Mouse (Mus musculus): ENCODE results near the gene Smyd4. TPM values are rescaled to one million over a fixed set of nuclear protein-coding genes. Genes with fewer than 3 reads are reported as not detected.

The Smyd4 gene
- 10.7 and 12.1 TPM in 2 replicates for polyA plus RNA-seq (2014; fragmentation: Nextera tagmentation; extraction: Ambion mirVana)

DNA sequence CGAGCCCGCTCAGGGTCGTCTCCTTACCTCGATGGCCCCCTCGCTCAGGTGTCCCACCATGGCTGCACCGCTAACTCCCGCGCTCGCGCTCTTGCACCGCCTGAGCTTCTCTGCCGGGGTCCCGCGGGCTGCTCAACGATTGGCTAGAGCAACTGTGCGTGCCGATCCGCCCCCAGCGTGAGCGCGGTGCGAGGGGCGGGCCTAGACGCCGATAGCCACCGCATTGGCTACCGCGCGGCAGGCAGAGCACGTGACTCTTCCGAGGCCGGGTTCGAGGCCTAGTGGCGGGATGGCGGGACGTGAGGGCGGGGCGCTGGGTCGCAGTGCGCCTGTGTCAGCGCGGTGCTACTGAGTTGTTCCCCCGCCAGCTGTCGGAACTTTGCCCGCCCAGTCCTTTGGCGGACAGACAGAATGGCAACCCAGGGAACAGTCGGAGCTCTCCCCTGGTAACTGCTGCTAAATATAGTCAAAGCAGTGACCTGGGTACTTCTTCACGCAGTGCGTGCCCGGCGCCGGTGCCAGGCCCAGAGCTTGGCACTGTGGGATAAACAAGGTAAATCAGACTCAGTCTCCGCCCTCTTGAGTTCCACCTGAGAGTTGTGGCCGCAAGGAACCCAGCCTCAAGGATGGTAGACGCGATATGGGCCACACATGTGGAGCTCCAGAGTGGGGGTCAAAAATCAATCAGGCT lies at the start of gene Smyd4, which contains the start of gene Rpa1:
Smyd4 (plus strand) TSS at position 235 of the 691 bp plus-strand sequence.
Rpa1 (minus strand) TSS at position 126 of the 691 bp plus-strand sequence.
- Histone ChIP-seq H3K9me3 (replicated peaks; ENCODE audit: control insufficient read depth, low read length) (no peaks in the 10 kb centered on the region), H3K4me1 (ENCODE audit: control insufficient read depth, insufficient read depth, low read length) (peaks cover 7% of the 10 kb centered on the region), H3K36me3 (ENCODE audit: control insufficient read depth, insufficient read depth, low read length) (no peaks in the 10 kb centered on the region), H3K27ac (ENCODE audit: low read depth, low read length) (no peak within 1 kb of the TSS), H3K9ac (ENCODE audit: low read length) (peak within 1 kb of the TSS; percentile 80), H3K4me2 (ENCODE audit: low read length) (peak within 1 kb of the TSS; percentile 88), H3K4me3 (ENCODE audit: low read depth, low read length) (peak within 1 kb of the TSS; percentile 63), H3K27me3 (replicated peaks; ENCODE audit: control insufficient read depth, insufficient read depth, low read length) (no peaks in the 10 kb centered on the region)
- ATAC-seq (peak; percentile 100), DNase-seq (ENCODE audit: low spot score) (peak; percentile 98)
- WGBS: under 1% methylated on average over 56 of the region's 56 CpGs

- H3K9ac ChIP-seq (ENCODE audit: low read length): no peak overlapping the region
- no peak overlapping the region for H3K4me2 ChIP-seq (ENCODE audit: low read length)
- DNase-seq (ENCODE audit: low spot score) (no peak), ATAC-seq (no peak)
- H3K36me3 ChIP-seq (ENCODE audit: control insufficient read depth, insufficient read depth, low read length): peaks cover 36% of the 10 kb centered on the region
- H3K4me1 ChIP-seq (ENCODE audit: control insufficient read depth, insufficient read depth, low read length): peaks cover 15% of the 10 kb centered on the region
- no peaks in the 10 kb centered on the region for H3K9me3 ChIP-seq (replicated peaks; ENCODE audit: control insufficient read depth, low read length)
- no peak overlapping the region for H3K4me3 ChIP-seq (ENCODE audit: low read depth, low read length)
- no peak overlapping the region for H3K27ac ChIP-seq (ENCODE audit: low read depth, low read length)
- 71% methylated on average over 11 of the region's 11 CpGs for WGBS
- no peaks in the 10 kb centered on the region for H3K27me3 ChIP-seq (replicated peaks; ENCODE audit: control insufficient read depth, insufficient read depth, low read length)
These were observed 49.7 kb upstream of the Smyd4 start for GRCm38 (mm10) chr11:75298491-75298890.

- Histone ChIP-seq H3K9ac (ENCODE audit: low read length) (no peak overlapping the region), H3K27me3 (replicated peaks; ENCODE audit: control insufficient read depth, insufficient read depth, low read length) (no peaks in the 10 kb centered on the region), H3K4me1 (ENCODE audit: control insufficient read depth, insufficient read depth, low read length) (peaks cover 3% of the 10 kb centered on the region), H3K4me3 (ENCODE audit: low read depth, low read length) (no peak overlapping the region), H3K36me3 (ENCODE audit: control insufficient read depth, insufficient read depth, low read length) (peaks cover 41% of the 10 kb centered on the region), H3K9me3 (replicated peaks; ENCODE audit: control insufficient read depth, low read length) (no peaks in the 10 kb centered on the region), H3K27ac (ENCODE audit: low read depth, low read length) (no peak overlapping the region), H3K4me2 (ENCODE audit: low read length) (no peak overlapping the region)
- ATAC-seq: no peak
- DNase-seq (ENCODE audit: low spot score): peak; percentile 35
- 48% methylated on average over 10 of the region's 10 CpGs for WGBS
These were observed 48.4 kb upstream of the Smyd4 start for GRCm38 (mm10) chr11:75299786-75300185.

DNA sequence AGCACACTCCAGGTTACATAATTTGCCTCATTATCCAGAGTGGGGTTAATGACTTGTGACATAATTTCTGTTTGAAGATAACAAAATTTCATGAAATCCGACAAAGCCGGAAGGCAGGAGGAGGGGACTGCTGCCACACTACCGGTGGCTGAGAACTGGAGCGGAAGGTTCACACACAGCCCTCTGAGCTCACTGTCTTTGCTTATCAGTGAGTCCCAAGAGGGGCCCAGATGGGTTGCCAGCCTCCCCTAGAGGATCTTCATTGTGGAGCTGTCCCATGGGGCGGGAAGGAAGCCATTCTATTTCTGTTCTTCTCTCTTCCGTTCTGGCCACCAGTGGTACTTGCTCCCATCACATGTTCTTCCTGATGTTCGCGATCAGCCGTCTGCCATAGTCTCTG lies 47.3 kb upstream of the Smyd4 start:
- H3K9ac ChIP-seq (ENCODE audit: low read length): no peak overlapping the region
- H3K36me3 ChIP-seq (ENCODE audit: control insufficient read depth, insufficient read depth, low read length): peaks cover 51% of the 10 kb centered on the region
- no peak for ATAC-seq
- H3K9me3 ChIP-seq (replicated peaks; ENCODE audit: control insufficient read depth, low read length): no peaks in the 10 kb centered on the region
- DNase-seq (ENCODE audit: low spot score): no peak
- H3K4me3 ChIP-seq (ENCODE audit: low read depth, low read length): no peak overlapping the region
- no peaks in the 10 kb centered on the region for H3K4me1 ChIP-seq (ENCODE audit: control insufficient read depth, insufficient read depth, low read length)
- H3K27me3 ChIP-seq (replicated peaks; ENCODE audit: control insufficient read depth, insufficient read depth, low read length): no peaks in the 10 kb centered on the region
- no peak overlapping the region for H3K4me2 ChIP-seq (ENCODE audit: low read length)
- WGBS: 85% methylated on average over 9 of the region's 9 CpGs
- no peak overlapping the region for H3K27ac ChIP-seq (ENCODE audit: low read depth, low read length)

- no peak overlapping the region for H3K4me2 ChIP-seq (ENCODE audit: low read length)
- no peaks in the 10 kb centered on the region for H3K27me3 ChIP-seq (replicated peaks; ENCODE audit: control insufficient read depth, insufficient read depth, low read length)
- 88% methylated on average over 9 of the region's 9 CpGs for WGBS
- ATAC-seq (no peak), DNase-seq (ENCODE audit: low spot score) (no peak)
- H3K36me3 ChIP-seq (ENCODE audit: control insufficient read depth, insufficient read depth, low read length): peaks cover 81% of the 10 kb centered on the region
- no peak overlapping the region for H3K4me3 ChIP-seq (ENCODE audit: low read depth, low read length)
- no peak overlapping the region for H3K27ac ChIP-seq (ENCODE audit: low read depth, low read length)
- no peaks in the 10 kb centered on the region for H3K4me1 ChIP-seq (ENCODE audit: control insufficient read depth, insufficient read depth, low read length)
- no peaks in the 10 kb centered on the region for H3K9me3 ChIP-seq (replicated peaks; ENCODE audit: control insufficient read depth, low read length)
- H3K9ac ChIP-seq (ENCODE audit: low read length): no peak overlapping the region
These were observed 43.4 kb upstream of the Smyd4 start for GRCm38 (mm10) chr11:75304797-75305196.

DNA sequence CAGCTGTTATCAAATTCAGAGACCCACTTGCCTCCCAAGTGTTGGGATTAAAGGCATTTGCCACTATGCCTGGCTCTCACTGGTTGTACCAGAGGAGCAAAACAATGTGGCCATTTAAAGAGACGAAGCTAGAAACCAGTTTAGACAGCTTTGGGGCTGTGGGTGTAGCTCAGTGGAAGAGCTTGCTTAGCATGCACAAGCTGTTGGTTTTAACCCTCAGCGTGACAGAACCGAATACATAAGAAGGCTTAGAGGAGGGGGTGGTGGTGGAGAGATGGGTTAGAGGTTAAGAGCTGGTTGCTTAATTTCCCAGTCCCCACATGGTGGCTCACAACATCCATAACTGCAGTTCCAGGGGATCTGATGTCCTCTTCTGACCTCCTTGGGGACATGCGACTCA lies 39.6 kb upstream of the Smyd4 start:
- Histone ChIP-seq H3K4me2 (ENCODE audit: low read length) (no peak overlapping the region), H3K27ac (ENCODE audit: low read depth, low read length) (no peak overlapping the region), H3K36me3 (ENCODE audit: control insufficient read depth, insufficient read depth, low read length) (peaks cover 80% of the 10 kb centered on the region), H3K4me1 (ENCODE audit: control insufficient read depth, insufficient read depth, low read length) (no peaks in the 10 kb centered on the region), H3K4me3 (ENCODE audit: low read depth, low read length) (no peak overlapping the region), H3K9ac (ENCODE audit: low read length) (no peak overlapping the region), H3K9me3 (replicated peaks; ENCODE audit: control insufficient read depth, low read length) (no peaks in the 10 kb centered on the region), H3K27me3 (replicated peaks; ENCODE audit: control insufficient read depth, insufficient read depth, low read length) (no peaks in the 10 kb centered on the region)
- 82% methylated on average over 4 of the region's 4 CpGs for WGBS
- DNase-seq (ENCODE audit: low spot score): no peak
- no peak for ATAC-seq

GRCm38 (mm10) chr11:75310813-75311212 lies 37.4 kb upstream of the Smyd4 start:
- DNase-seq (ENCODE audit: low spot score): no peak
- Histone ChIP-seq H3K27ac (ENCODE audit: low read depth, low read length) (no peak overlapping the region), H3K27me3 (replicated peaks; ENCODE audit: control insufficient read depth, insufficient read depth, low read length) (no peaks in the 10 kb centered on the region), H3K9ac (ENCODE audit: low read length) (no peak overlapping the region), H3K4me3 (ENCODE audit: low read depth, low read length) (no peak overlapping the region), H3K9me3 (replicated peaks; ENCODE audit: control insufficient read depth, low read length) (no peaks in the 10 kb centered on the region), H3K4me1 (ENCODE audit: control insufficient read depth, insufficient read depth, low read length) (no peaks in the 10 kb centered on the region), H3K4me2 (ENCODE audit: low read length) (no peak overlapping the region), H3K36me3 (ENCODE audit: control insufficient read depth, insufficient read depth, low read length) (peaks cover 80% of the 10 kb centered on the region)
- no peak for ATAC-seq
- 94% methylated on average over 8 of the region's 8 CpGs for WGBS

GRCm38 (mm10) chr11:75311751-75312150 lies 36.5 kb upstream of the Smyd4 start:
- ATAC-seq: no peak
- peaks cover 73% of the 10 kb centered on the region for H3K36me3 ChIP-seq (ENCODE audit: control insufficient read depth, insufficient read depth, low read length)
- WGBS: 85% methylated on average over 6 of the region's 6 CpGs

GRCm38 (mm10) chr11:75313834-75314233 lies 34.4 kb upstream of the Smyd4 start:
- Histone ChIP-seq H3K4me2 (ENCODE audit: low read length) (no peak overlapping the region), H3K27me3 (replicated peaks; ENCODE audit: control insufficient read depth, insufficient read depth, low read length) (no peaks in the 10 kb centered on the region), H3K9me3 (replicated peaks; ENCODE audit: control insufficient read depth, low read length) (no peaks in the 10 kb centered on the region), H3K4me1 (ENCODE audit: control insufficient read depth, insufficient read depth, low read length) (no peaks in the 10 kb centered on the region), H3K4me3 (ENCODE audit: low read depth, low read length) (no peak overlapping the region), H3K9ac (ENCODE audit: low read length) (no peak overlapping the region), H3K36me3 (ENCODE audit: control insufficient read depth, insufficient read depth, low read length) (peaks cover 61% of the 10 kb centered on the region), H3K27ac (ENCODE audit: low read depth, low read length) (no peak overlapping the region)
- no peak for ATAC-seq
- WGBS: 89% methylated on average over 8 of the region's 8 CpGs
- no peak for DNase-seq (ENCODE audit: low spot score)

More at GRCm38 (mm10) chr11:75311751-75312150, 36.5 kb upstream of the Smyd4 start:
- no peak overlapping the region for H3K27ac ChIP-seq (ENCODE audit: low read depth, low read length)
- no peak for DNase-seq (ENCODE audit: low spot score)
- no peak overlapping the region for H3K4me3 ChIP-seq (ENCODE audit: low read depth, low read length)
- H3K27me3 ChIP-seq (replicated peaks; ENCODE audit: control insufficient read depth, insufficient read depth, low read length): no peaks in the 10 kb centered on the region
- H3K9me3 ChIP-seq (replicated peaks; ENCODE audit: control insufficient read depth, low read length): no peaks in the 10 kb centered on the region
- no peak overlapping the region for H3K4me2 ChIP-seq (ENCODE audit: low read length)
- H3K4me1 ChIP-seq (ENCODE audit: control insufficient read depth, insufficient read depth, low read length): no peaks in the 10 kb centered on the region
- H3K9ac ChIP-seq (ENCODE audit: low read length): no peak overlapping the region
